Mouse (Mus musculus) cerebellum, adult 2 months (tissue): ENCODE measurements around the gene Rbm6. TPM values are rescaled to one million over a fixed set of nuclear protein-coding genes. Genes with fewer than 3 reads are reported as not detected.

Source experiments
- DNase-seq, 2 experiments: peaks; one replicate each; pipeline ENCODE4 v3.0.0; 2021
- H3K27ac ChIP-seq: fragments of 200-500 bp; 2 replicates; pipeline ENCODE4 v1.5.1; 2012; ENCODE audit warnings: low read length, control low read depth, inconsistent platforms; ENCODE audit not compliant: insufficient read depth
- H3K27me3 ChIP-seq: fragments of 200-500 bp; 2 replicates; pipeline ENCODE4 v1.6.1; 2012; ENCODE audit warnings: inconsistent platforms, mild to moderate bottlenecking, low read length, moderate library complexity; ENCODE audit not compliant: control insufficient read depth, insufficient read depth
- H3K4me1 ChIP-seq: fragments of 200-500 bp; 2 replicates; pipeline ENCODE4 v1.6.1; 2011; ENCODE audit warnings: low read length; ENCODE audit not compliant: control insufficient read depth, insufficient read depth
- H3K4me3 ChIP-seq: fragments of 200-500 bp; replicated peaks from 2 replicates; pipeline ENCODE3; 2011; ENCODE audit warnings: mild to moderate bottlenecking, low read depth, low read length, control low read depth; ENCODE audit not compliant: insufficient read depth
- CTCF ChIP-seq: fragments of 200-500 bp; IDR thresholded peaks from 2 replicates; pipeline ENCODE4 v1.5.1; 2011; ENCODE audit warnings: low read depth, mild to moderate bottlenecking, control low read depth, low read length, moderate library complexity, borderline replicate concordance; ENCODE audit not compliant: insufficient read depth
- POLR2A ChIP-seq: fragments of 200-500 bp; IDR thresholded peaks from 2 replicates; pipeline ENCODE4 v1.6.1; 2011; ENCODE audit warnings: low read length, control low read depth, borderline replicate concordance; ENCODE audit not compliant: insufficient read depth
- WGBS: fragments of 180-500 bp; shearing (Covaris S2); methylation state at CpG from one replicate; pipeline ENCODE4 v1.1.7; 2018; 5-methylcytosine and 5-hydroxymethylcytosine counted together
- polyA plus RNA-seq: library from polyadenylated mRNA; depleted of rRNA; stranded (reverse); fragments of >200 nt; gene quantifications from 2 replicates; pipeline ENCODE4 v1.2.3, GENCODE M21; 2012

Rbm6 gene
- polyA plus RNA-seq, 1 experiment = 64.5 TPM

GRCm38 (mm10) chr9:107864493-107864892 is 8.5 kb downstream of the Rbm6 start:
- Histone ChIP-seq H3K27ac (no peak overlapping the region), H3K4me1 (no peaks in the 10 kb centered on the region), H3K4me3 (no peak overlapping the region), H3K27me3 (no peaks in the 10 kb centered on the region)
- 77% methylated on average over 1 of the region's 1 CpGs for WGBS
- TF ChIP-seq CTCF = no peak
- TF ChIP-seq POLR2A = no peak
- DNase-seq = no peak

GRCm38 (mm10) chr9:107858343-107858742 is 14.7 kb downstream of the Rbm6 start:
- no peak for DNase-seq
- Histone ChIP-seq H3K27ac (no peak overlapping the region), H3K4me3 (no peak overlapping the region), H3K4me1 (no peaks in the 10 kb centered on the region), H3K27me3 (no peaks in the 10 kb centered on the region)
- no peak for TF ChIP-seq POLR2A
- TF ChIP-seq CTCF = no peak
- WGBS = 94% methylated on average over 3 of the region's 3 CpGs

DNA sequence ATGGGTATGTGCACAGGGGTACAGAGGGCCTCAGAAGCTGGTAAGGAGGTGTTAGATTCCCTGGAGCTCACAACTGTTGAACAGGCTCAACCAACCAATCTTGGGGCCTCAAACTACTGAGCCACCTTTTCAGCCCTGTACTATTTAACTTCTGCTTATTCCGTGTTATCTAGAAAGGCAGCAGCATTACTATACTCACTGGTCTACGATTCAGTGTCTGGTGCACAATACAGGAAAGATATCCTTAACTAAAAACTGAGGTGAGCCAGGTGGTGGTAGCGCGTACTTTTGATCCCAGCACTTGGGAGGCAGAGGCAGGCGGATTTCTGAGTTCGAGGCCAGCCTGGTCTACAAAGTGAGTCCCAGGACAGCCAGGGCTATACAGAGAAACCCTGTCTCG is 24.1 kb downstream of the Rbm6 start:
- Histone ChIP-seq H3K4me3 (no peak overlapping the region), H3K4me1 (no peaks in the 10 kb centered on the region), H3K27me3 (no peaks in the 10 kb centered on the region), H3K27ac (no peak overlapping the region)
- no peak for DNase-seq
- TF ChIP-seq CTCF = no peak
- TF ChIP-seq POLR2A = no peak
- 97% methylated on average over 7 of the region's 7 CpGs for WGBS

DNA sequence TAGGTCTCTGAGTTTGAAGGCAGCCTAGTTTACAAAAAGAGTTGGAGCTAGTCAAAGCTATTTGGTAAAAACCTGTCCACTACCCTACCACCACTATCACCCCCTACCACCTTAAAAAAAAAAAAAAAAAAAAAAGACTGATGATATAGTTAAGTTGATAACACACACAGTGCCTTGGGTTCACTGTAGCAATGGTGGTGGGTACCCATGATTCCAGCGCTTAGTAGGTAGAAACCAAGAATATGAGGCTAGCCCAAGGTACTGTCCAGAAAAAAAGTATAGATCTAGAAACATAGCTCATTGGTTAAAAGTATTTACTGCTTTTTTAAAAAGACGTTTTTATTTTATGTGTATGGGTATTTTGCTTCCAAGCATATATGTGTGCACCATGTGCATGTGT is 30.3 kb downstream of the Rbm6 start:
- Histone ChIP-seq H3K4me3 (no peak overlapping the region), H3K27ac (no peak overlapping the region), H3K4me1 (no peaks in the 10 kb centered on the region), H3K27me3 (no peaks in the 10 kb centered on the region)
- no peak for DNase-seq
- WGBS = 97% methylated on average over 2 of the region's 2 CpGs
- TF ChIP-seq POLR2A (no peak), CTCF (no peak)

GRCm38 (mm10) chr9:107838869-107839268 is 34.2 kb downstream of the Rbm6 start:
- Histone ChIP-seq H3K27ac (no peak overlapping the region), H3K4me1 (no peaks in the 10 kb centered on the region), H3K4me3 (no peak overlapping the region), H3K27me3 (no peaks in the 10 kb centered on the region)
- TF ChIP-seq CTCF = no peak
- TF ChIP-seq POLR2A = no peak
- DNase-seq = no peak
- whole genome bisulfite sequencing = 96% methylated on average over 1 of the region's 1 CpGs

DNA sequence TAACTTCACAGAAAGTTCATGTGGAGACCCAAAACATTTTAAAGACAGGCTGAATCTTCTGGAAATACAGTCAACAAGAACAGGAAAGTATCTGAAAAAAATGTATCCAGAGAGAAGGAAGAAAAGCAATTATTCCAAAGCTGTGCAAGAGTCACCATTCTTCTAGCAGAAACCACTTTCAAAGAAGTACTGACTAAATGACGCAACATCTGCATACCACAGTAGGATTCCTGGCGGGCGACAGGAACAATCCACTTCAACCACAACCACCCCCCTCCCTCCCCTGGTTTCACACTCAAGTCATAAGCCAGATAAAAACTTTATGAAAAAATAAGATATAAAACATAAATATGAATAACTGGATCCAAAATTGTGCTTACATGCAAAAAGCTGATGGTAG is 39.2 kb downstream of the Rbm6 start:
- TF ChIP-seq POLR2A (no peak), CTCF (no peak)
- no peak overlapping the region for H3K27ac ChIP-seq
- 85% methylated on average over 3 of the region's 3 CpGs for WGBS

DNA sequence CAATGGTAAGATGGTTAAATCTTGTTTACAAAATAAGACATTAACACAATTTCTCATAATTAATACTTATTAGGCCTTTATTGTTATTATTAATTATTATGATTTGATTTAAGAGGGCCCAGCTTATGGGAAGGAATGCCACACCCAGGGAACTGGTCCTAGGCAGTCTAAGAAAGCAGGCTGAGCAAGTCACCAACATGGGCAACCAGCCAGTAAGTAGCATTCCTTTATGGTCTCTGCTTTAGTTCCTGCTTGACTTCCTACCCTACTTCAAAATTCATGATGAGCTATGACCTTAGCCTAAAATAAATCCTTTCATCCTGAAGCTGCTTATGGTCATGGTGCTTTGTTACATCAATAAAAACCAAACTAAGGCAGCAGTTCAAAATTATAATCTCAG is 41.3 kb downstream of the Rbm6 start:
- DNase-seq = no peak
- Histone ChIP-seq H3K27me3 (no peaks in the 10 kb centered on the region), H3K27ac (no peak overlapping the region), H3K4me3 (no peak overlapping the region), H3K4me1 (no peaks in the 10 kb centered on the region)
- TF ChIP-seq POLR2A (no peak), CTCF (no peak)

More for the DNA sequence above, 39.2 kb downstream of the Rbm6 start:
- DNase-seq = no peak
- no peak overlapping the region for H3K4me3 ChIP-seq
- H3K4me1 ChIP-seq = no peaks in the 10 kb centered on the region
- no peaks in the 10 kb centered on the region for H3K27me3 ChIP-seq

DNA sequence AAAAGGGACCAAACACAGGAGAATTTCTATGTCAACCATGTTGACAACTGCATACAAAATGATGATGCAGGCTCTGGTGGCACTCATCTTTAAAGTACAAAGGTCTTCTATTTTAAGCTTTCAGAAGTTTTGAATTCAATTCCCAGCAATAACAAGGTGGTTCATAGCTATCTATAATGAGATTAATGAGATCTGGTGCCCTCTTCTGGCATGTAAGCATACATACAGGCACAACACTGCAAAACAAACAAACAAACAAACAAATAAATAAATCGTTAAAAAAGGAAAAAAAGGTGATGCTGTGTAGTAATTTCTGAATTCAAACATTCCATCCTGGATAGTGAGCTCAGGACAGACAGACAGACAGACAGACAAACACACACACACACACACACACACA is 60.9 kb downstream of the Rbm6 start:
- WGBS = 94% methylated on average over 1 of the region's 1 CpGs
- H3K4me3 ChIP-seq = no peak overlapping the region

GRCm38 (mm10) chr9:107810985-107811384 is 62.1 kb downstream of the Rbm6 start:
- TF ChIP-seq CTCF = no peak
- TF ChIP-seq POLR2A = no peak
- H3K4me1 ChIP-seq = no peaks in the 10 kb centered on the region
- no peak for DNase-seq
- 97% methylated on average over 2 of the region's 2 CpGs for WGBS
- no peak overlapping the region for H3K27ac ChIP-seq
- H3K27me3 ChIP-seq = no peaks in the 10 kb centered on the region
- no peak overlapping the region for H3K4me3 ChIP-seq

More for the DNA sequence above, 60.9 kb downstream of the Rbm6 start:
- no peak for TF ChIP-seq CTCF
- no peak for TF ChIP-seq POLR2A
- no peak for DNase-seq
- no peaks in the 10 kb centered on the region for H3K27me3 ChIP-seq
- no peaks in the 10 kb centered on the region for H3K4me1 ChIP-seq
- H3K27ac ChIP-seq = no peak overlapping the region
